Mouse (Mus musculus): ENCODE measurements around the gene H2-K1. TPM values are rescaled to one million over a fixed set of nuclear protein-coding genes. Genes with fewer than 3 reads are reported as not detected.

Gene H2-K1
- polyA plus RNA-seq, 1 experiment from 2014 or later: 32.7 TPM

DNA sequence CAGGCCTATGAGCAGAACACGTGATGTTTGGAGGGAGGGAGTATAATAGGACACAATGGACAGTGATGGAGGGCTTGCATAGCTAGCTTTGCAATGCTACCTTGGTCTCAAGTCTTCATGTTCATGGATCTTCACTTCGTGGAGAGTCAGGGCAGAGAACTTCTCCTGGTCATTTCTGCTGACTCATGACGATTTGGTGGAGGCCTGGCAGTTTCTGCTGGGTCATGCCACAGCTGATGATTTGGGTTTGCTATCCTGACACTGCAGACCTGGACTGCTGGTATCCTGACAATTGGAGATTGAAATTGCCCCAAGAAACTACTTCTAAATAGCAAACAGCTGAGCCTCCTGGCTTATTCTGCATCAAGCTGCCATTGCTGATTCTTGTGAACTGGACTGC is 26.6 kb downstream of the H2-K1 start:
- Histone ChIP-seq H3K4me3 (ENCODE audit: low read length) (no peak overlapping the region), H3K27ac (ENCODE audit: low read length) (no peak overlapping the region), H3K4me2 (replicated peaks; ENCODE audit: low read depth, low read length) (no peak overlapping the region), H3K36me3 (ENCODE audit: insufficient read depth, low read length) (no peaks in the 10 kb centered on the region), H3K4me1 (ENCODE audit: insufficient read depth, low read length) (peaks cover 9% of the 10 kb centered on the region), H3K9me3 (ENCODE audit: low read length) (no peaks in the 10 kb centered on the region; the same call in 1 of the 2 replicates), H3K9ac (replicated peaks; ENCODE audit: low read length) (no peak overlapping the region), H3K27me3 (ENCODE audit: insufficient read depth, low read length) (peaks cover 21% of the 10 kb centered on the region)
- ATAC-seq (ENCODE audit: low FRiP score, low TSS enrichment): no peak
- 66% methylated on average over 3 of the region's 3 CpGs for WGBS

GRCm38 (mm10) chr17:33972691-33973090 is 27.5 kb downstream of the H2-K1 start:
- 4% methylated on average over 1 of the region's 1 CpGs for WGBS
- 0 out of 2 replicates have a peak, but pooled peaks have one; percentile 13 for ATAC-seq (ENCODE audit: low FRiP score, low TSS enrichment)
- no peaks in the 10 kb centered on the region; the same call in 1 of the 2 replicates for H3K9me3 ChIP-seq (ENCODE audit: low read length)

GRCm38 (mm10) chr17:33969394-33969793 is 30.8 kb downstream of the H2-K1 start:
- Histone ChIP-seq H3K27ac (ENCODE audit: low read length) (no peak overlapping the region), H3K9me3 (ENCODE audit: low read length) (no peaks in the 10 kb centered on the region; the same call in 1 of the 2 replicates), H3K36me3 (ENCODE audit: insufficient read depth, low read length) (peaks cover 5% of the 10 kb centered on the region), H3K4me2 (replicated peaks; ENCODE audit: low read depth, low read length) (no peak overlapping the region), H3K4me1 (ENCODE audit: insufficient read depth, low read length) (no peaks in the 10 kb centered on the region), H3K27me3 (ENCODE audit: insufficient read depth, low read length) (peaks cover 4% of the 10 kb centered on the region; the same call in 1 of the 2 replicates), H3K9ac (replicated peaks; ENCODE audit: low read length) (no peak overlapping the region), H3K4me3 (ENCODE audit: low read length) (no peak overlapping the region)
- ATAC-seq (ENCODE audit: low FRiP score, low TSS enrichment): no peak
- WGBS: 75% methylated on average over 4 of the region's 4 CpGs

More at GRCm38 (mm10) chr17:33972691-33973090, 27.5 kb downstream of the H2-K1 start:
- Histone ChIP-seq H3K27me3 (ENCODE audit: insufficient read depth, low read length) (peaks cover 13% of the 10 kb centered on the region), H3K36me3 (ENCODE audit: insufficient read depth, low read length) (no peaks in the 10 kb centered on the region), H3K4me3 (ENCODE audit: low read length) (no peak overlapping the region), H3K4me2 (replicated peaks; ENCODE audit: low read depth, low read length) (no peak overlapping the region), H3K9ac (replicated peaks; ENCODE audit: low read length) (no peak overlapping the region), H3K27ac (ENCODE audit: low read length) (no peak overlapping the region), H3K4me1 (ENCODE audit: insufficient read depth, low read length) (no peaks in the 10 kb centered on the region)

DNA sequence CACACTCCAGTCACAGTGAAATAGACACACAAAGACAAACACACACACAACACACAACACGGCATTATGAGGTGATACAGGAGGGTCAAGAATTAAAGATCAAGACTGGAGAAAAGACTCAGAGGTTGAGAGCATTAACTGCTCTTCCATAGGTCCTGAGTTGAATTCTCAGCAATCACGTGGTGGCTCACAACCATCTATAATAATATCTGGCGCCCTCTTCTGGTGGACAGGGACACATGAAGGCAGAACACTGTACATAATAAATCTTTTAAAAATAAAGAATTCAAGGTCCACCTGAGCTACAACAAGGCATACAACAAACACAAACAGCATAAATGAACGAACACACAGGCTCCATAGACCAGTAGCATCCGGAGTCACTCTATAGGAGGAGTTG is 31.2 kb downstream of the H2-K1 start:
- Histone ChIP-seq H3K27ac (ENCODE audit: low read length) (no peak overlapping the region), H3K4me3 (ENCODE audit: low read length) (no peak overlapping the region), H3K36me3 (ENCODE audit: insufficient read depth, low read length) (peaks cover 7% of the 10 kb centered on the region), H3K4me2 (replicated peaks; ENCODE audit: low read depth, low read length) (no peak overlapping the region), H3K27me3 (ENCODE audit: insufficient read depth, low read length) (peaks cover 4% of the 10 kb centered on the region; the same call in 1 of the 2 replicates), H3K9me3 (ENCODE audit: low read length) (no peaks in the 10 kb centered on the region; the same call in 1 of the 2 replicates), H3K9ac (replicated peaks; ENCODE audit: low read length) (no peak overlapping the region), H3K4me1 (ENCODE audit: insufficient read depth, low read length) (no peaks in the 10 kb centered on the region)
- ATAC-seq (ENCODE audit: low FRiP score, low TSS enrichment): 0 out of 2 replicates have a peak, but pooled peaks have one; percentile 2
- WGBS: 29% methylated on average over 5 of the region's 5 CpGs

GRCm38 (mm10) chr17:33968489-33968888 is 31.7 kb downstream of the H2-K1 start:
- ATAC-seq (ENCODE audit: low FRiP score, low TSS enrichment): peak; percentile 52; the same call in 1 of the 2 replicates
- H3K4me1 ChIP-seq (ENCODE audit: insufficient read depth, low read length): no peaks in the 10 kb centered on the region
- H3K27me3 ChIP-seq (ENCODE audit: insufficient read depth, low read length): peaks cover 1% of the 10 kb centered on the region; the same call in 1 of the 2 replicates
- no peak overlapping the region for H3K4me2 ChIP-seq (replicated peaks; ENCODE audit: low read depth, low read length)
- 3% methylated on average over 9 of the region's 9 CpGs for WGBS
- H3K4me3 ChIP-seq (ENCODE audit: low read length): no peak overlapping the region
- H3K9ac ChIP-seq (replicated peaks; ENCODE audit: low read length): no peak overlapping the region
- peaks cover 11% of the 10 kb centered on the region for H3K36me3 ChIP-seq (ENCODE audit: insufficient read depth, low read length)
- no peak overlapping the region for H3K27ac ChIP-seq (ENCODE audit: low read length)
- no peaks in the 10 kb centered on the region; the same call in 1 of the 2 replicates for H3K9me3 ChIP-seq (ENCODE audit: low read length)

- Histone ChIP-seq H3K27ac (ENCODE audit: low read length) (no peak overlapping the region), H3K4me3 (ENCODE audit: low read length) (no peak overlapping the region), H3K9ac (replicated peaks; ENCODE audit: low read length) (no peak overlapping the region), H3K9me3 (ENCODE audit: low read length) (no peaks in the 10 kb centered on the region; the same call in 1 of the 2 replicates), H3K36me3 (ENCODE audit: insufficient read depth, low read length) (peaks cover 32% of the 10 kb centered on the region), H3K4me2 (replicated peaks; ENCODE audit: low read depth, low read length) (no peak overlapping the region), H3K27me3 (ENCODE audit: insufficient read depth, low read length) (no peaks in the 10 kb centered on the region), H3K4me1 (ENCODE audit: insufficient read depth, low read length) (no peaks in the 10 kb centered on the region)
- no peak for ATAC-seq (ENCODE audit: low FRiP score, low TSS enrichment)
- 86% methylated on average over 15 of the region's 16 CpGs for WGBS
These were observed 34.1 kb downstream of the H2-K1 start for GRCm38 (mm10) chr17:33965846-33966550.

- Histone ChIP-seq H3K27me3 (ENCODE audit: insufficient read depth, low read length) (no peaks in the 10 kb centered on the region), H3K4me2 (replicated peaks; ENCODE audit: low read depth, low read length) (no peak overlapping the region), H3K9ac (replicated peaks; ENCODE audit: low read length) (no peak overlapping the region), H3K4me1 (ENCODE audit: insufficient read depth, low read length) (no peaks in the 10 kb centered on the region), H3K36me3 (ENCODE audit: insufficient read depth, low read length) (peaks cover 33% of the 10 kb centered on the region), H3K4me3 (ENCODE audit: low read length) (no peak overlapping the region), H3K9me3 (ENCODE audit: low read length) (no peaks in the 10 kb centered on the region; the same call in 1 of the 2 replicates), H3K27ac (ENCODE audit: low read length) (no peak overlapping the region)
- 84% methylated on average over 17 of the region's 17 CpGs for WGBS
- ATAC-seq (ENCODE audit: low FRiP score, low TSS enrichment): no peak
These were observed 34.9 kb downstream of the H2-K1 start for GRCm38 (mm10) chr17:33965082-33965845.

DNA sequence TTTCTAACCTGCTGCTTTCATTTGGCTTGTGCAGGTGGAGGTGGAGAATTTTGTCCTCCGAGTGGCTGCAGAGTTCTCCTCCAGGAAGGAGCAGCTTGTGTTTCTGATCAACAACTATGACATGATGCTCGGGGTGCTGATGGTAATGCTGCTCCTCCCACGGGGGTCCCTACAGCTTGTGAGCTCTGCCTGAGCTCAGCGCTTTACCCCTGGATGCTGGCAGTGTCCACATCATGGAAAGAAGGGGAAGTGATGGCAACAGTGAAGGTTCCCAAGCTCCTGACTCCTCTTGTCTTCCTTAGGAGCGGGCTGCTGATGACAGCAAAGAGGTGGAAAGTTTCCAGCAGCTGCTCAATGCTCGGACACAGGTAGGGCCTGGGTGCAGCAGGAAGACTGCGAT is 37.3 kb downstream of the H2-K1 start:
- no peaks in the 10 kb centered on the region for H3K27me3 ChIP-seq (ENCODE audit: insufficient read depth, low read length)
- H3K27ac ChIP-seq (ENCODE audit: low read length): no peak overlapping the region
- no peaks in the 10 kb centered on the region for H3K9me3 ChIP-seq (ENCODE audit: low read length)
- 91% methylated on average over 7 of the region's 7 CpGs for WGBS
- no peak for ATAC-seq (ENCODE audit: low FRiP score, low TSS enrichment)
- H3K4me3 ChIP-seq (ENCODE audit: low read length): no peak overlapping the region
- no peaks in the 10 kb centered on the region for H3K4me1 ChIP-seq (ENCODE audit: insufficient read depth, low read length)
- no peak overlapping the region for H3K4me2 ChIP-seq (replicated peaks; ENCODE audit: low read depth, low read length)
- H3K36me3 ChIP-seq (ENCODE audit: insufficient read depth, low read length): peaks cover 48% of the 10 kb centered on the region
- H3K9ac ChIP-seq (replicated peaks; ENCODE audit: low read length): no peak overlapping the region

DNA sequence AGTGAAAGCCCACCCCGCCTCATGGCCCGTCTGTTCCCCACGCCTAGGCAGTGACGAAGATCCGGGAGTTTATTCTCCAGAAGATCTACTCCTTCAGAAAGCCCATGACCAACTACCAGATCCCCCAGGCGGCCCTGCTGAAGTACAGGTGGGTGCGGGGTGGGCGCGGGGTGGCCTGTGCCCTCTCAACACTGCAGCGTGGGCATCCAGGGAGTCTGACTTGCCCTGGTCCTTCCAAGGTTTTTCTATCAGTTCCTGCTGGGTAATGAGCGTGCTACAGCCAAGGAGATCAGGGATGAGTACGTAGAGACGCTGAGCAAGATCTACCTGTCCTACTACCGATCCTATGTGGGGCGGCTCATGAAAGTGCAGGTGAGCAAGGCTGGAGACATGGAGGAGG is 40.2 kb downstream of the H2-K1 start:
- H3K9me3 ChIP-seq (ENCODE audit: low read length): no peaks in the 10 kb centered on the region
- WGBS: 95% methylated on average over 15 of the region's 15 CpGs
- peaks cover 5% of the 10 kb centered on the region for H3K4me1 ChIP-seq (ENCODE audit: insufficient read depth, low read length)
- no peak overlapping the region for H3K4me3 ChIP-seq (ENCODE audit: low read length)
- no peaks in the 10 kb centered on the region for H3K27me3 ChIP-seq (ENCODE audit: insufficient read depth, low read length)
- ATAC-seq (ENCODE audit: low FRiP score, low TSS enrichment): no peak
- H3K27ac ChIP-seq (ENCODE audit: low read length): no peak overlapping the region
- peaks cover 45% of the 10 kb centered on the region for H3K36me3 ChIP-seq (ENCODE audit: insufficient read depth, low read length)
- H3K9ac ChIP-seq (replicated peaks; ENCODE audit: low read length): no peak overlapping the region
- H3K4me2 ChIP-seq (replicated peaks; ENCODE audit: low read depth, low read length): no peak overlapping the region
